Mouse (Mus musculus): ENCODE results near the gene Jmjd6. TPM values are rescaled to one million over a fixed set of nuclear protein-coding genes. Genes with fewer than 3 reads are reported as not detected.
"Not testable (repeated sequence)": the region's sequence is repeated elsewhere in the genome, so short reads cannot be mapped to it uniquely, and the experiment has no call there.

The Jmjd6 gene
- polyA plus RNA-seq, 1 experiment from 2014 or later: 86.2 TPM

DNA sequence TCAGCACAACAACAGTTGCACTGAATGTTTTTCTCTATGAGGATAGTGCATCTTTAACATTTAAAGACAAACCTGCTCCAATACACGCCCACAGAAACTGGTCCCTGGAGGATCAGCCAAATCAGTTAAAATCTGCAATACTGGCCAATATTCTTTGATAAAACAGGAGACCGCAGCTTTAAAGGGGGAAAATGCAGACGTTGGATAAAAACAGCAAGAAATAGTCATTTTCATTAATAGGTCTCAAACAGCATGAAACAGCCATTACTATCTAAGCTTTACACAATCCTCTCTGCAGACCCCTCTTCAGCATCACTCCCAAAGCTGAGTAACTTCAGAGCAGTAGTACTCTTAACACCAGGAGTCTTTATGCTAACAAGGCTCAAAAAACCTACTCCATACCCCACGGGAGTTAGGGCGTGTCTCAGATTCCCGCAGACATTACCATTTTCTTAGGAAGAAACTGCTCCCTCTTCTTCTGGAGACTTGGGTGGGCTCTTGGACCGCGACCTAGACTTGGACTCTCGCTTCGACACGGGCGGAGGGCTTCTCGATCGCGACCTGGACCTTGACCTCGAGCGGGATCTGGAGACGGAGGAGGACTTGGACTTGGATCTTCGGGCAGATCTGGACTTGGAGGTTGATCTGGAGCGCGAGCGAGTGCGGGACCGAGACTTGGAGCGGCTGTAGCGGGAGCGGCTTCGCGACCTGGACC lies 8.5 kb upstream of the Jmjd6 start:
- WGBS: 1% methylated on average over 29 of the region's 29 CpGs
- peaks cover 21% of the 10 kb centered on the region for H3K4me1 ChIP-seq (replicated peaks)
- H3K9me3 ChIP-seq: no peaks in the 10 kb centered on the region
- peak overlapping the region; percentile 97 for H3K4me3 ChIP-seq (replicated peaks)
- peak overlapping the region; percentile 99 for H3K9ac ChIP-seq (replicated peaks)
- no peak for ATAC-seq (ENCODE audit: insufficient number of reproducible peaks, insufficient read depth, low FRiP score, low TSS enrichment, low read depth)
- no peaks in the 10 kb centered on the region for H3K27me3 ChIP-seq
- H3K36me3 ChIP-seq: peaks cover 53% of the 10 kb centered on the region
- peak overlapping the region; percentile 99 for H3K27ac ChIP-seq
- H3K4me2 ChIP-seq: peak overlapping the region; percentile 93

GRCm38 (mm10) chr11:116850833-116851477 lies 7.7 kb upstream of the Jmjd6 start:
- peak overlapping the region; percentile 97 for H3K4me3 ChIP-seq (replicated peaks)
- H3K4me1 ChIP-seq (replicated peaks): peaks cover 21% of the 10 kb centered on the region
- peak overlapping the region; percentile 99 for H3K9ac ChIP-seq (replicated peaks)
- H3K27me3 ChIP-seq: no peaks in the 10 kb centered on the region
- peak overlapping the region; percentile 93 for H3K4me2 ChIP-seq
- H3K9me3 ChIP-seq: no peaks in the 10 kb centered on the region
- H3K27ac ChIP-seq: 0 out of 2 replicates have a peak overlapping the region, but pooled peaks have one; percentile 99
- 42% methylated on average over 6 of the region's 6 CpGs for WGBS
- ATAC-seq (ENCODE audit: insufficient number of reproducible peaks, insufficient read depth, low FRiP score, low TSS enrichment, low read depth): no peak
- peaks cover 56% of the 10 kb centered on the region for H3K36me3 ChIP-seq

DNA sequence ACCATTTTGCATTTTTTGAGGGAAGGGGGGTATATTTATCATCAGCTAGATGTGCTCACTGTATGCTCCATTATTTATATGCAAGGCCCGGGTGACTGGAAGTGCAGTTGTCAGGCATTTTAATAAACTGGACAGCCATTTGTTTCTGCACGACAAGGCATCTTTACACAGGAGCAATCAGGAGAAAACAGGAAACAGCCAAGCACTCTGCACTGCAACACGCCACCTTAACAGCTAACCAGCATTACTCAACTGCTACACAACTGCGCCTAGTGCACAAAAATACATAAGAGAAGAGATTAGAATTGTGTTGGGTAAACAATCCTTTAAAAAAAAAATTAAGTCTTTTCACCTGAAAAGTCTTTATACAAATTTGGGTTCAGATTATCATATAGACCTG lies 6.8 kb upstream of the Jmjd6 start:
- ATAC-seq (ENCODE audit: insufficient number of reproducible peaks, insufficient read depth, low FRiP score, low TSS enrichment, low read depth): no peak
- Histone ChIP-seq H3K4me3 (replicated peaks) (peak overlapping the region; percentile 97), H3K4me1 (replicated peaks) (peaks cover 21% of the 10 kb centered on the region), H3K36me3 (peaks cover 57% of the 10 kb centered on the region), H3K9me3 (no peaks in the 10 kb centered on the region), H3K9ac (replicated peaks) (no peak overlapping the region), H3K27ac (no peak overlapping the region), H3K4me2 (peak overlapping the region; percentile 93), H3K27me3 (no peaks in the 10 kb centered on the region)
- 70% methylated on average over 4 of the region's 4 CpGs for WGBS

- peaks cover 57% of the 10 kb centered on the region for H3K36me3 ChIP-seq
Measured at GRCm38 (mm10) chr11:116849587-116849986, 6.3 kb upstream of the Jmjd6 start.

DNA sequence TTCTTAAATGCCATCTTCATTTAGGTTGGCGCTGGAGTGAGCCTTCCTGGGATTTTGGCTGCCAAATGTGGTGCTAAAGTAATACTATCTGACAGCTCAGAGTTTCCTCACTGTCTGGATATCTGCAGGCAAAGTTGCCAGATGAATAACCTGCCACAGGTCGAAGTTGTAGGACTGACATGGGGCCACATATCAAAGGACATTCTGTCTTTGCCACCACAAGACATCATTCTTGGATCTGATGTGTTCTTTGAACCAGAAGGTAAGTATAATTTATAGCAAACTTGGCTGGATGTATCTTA lies 5.6 kb upstream of the Jmjd6 start:
- not testable (repeated sequence) for ATAC-seq (ENCODE audit: insufficient number of reproducible peaks, insufficient read depth, low FRiP score, low TSS enrichment, low read depth); H3K4me3 ChIP-seq (replicated peaks); H3K9ac ChIP-seq (replicated peaks); H3K27me3 ChIP-seq; H3K27ac ChIP-seq; H3K9me3 ChIP-seq; H3K4me2 ChIP-seq
- Histone ChIP-seq H3K36me3 (peaks cover 57% of the 10 kb centered on the region), H3K4me1 (replicated peaks) (peaks cover 19% of the 10 kb centered on the region)
- WGBS: 81% methylated on average over 2 of the region's 2 CpGs

More at GRCm38 (mm10) chr11:116849587-116849986, 6.3 kb upstream of the Jmjd6 start:
- H3K4me2 ChIP-seq: no peak overlapping the region
- no peaks in the 10 kb centered on the region for H3K9me3 ChIP-seq
- H3K27ac ChIP-seq: no peak overlapping the region
- ATAC-seq (ENCODE audit: insufficient number of reproducible peaks, insufficient read depth, low FRiP score, low TSS enrichment, low read depth): no peak
- no peak overlapping the region for H3K4me3 ChIP-seq (replicated peaks)
- peaks cover 17% of the 10 kb centered on the region for H3K4me1 ChIP-seq (replicated peaks)
- H3K27me3 ChIP-seq: no peaks in the 10 kb centered on the region
- no peak overlapping the region for H3K9ac ChIP-seq (replicated peaks)

- Histone ChIP-seq H3K27ac (no peak overlapping the region; the same call in 1 of the 2 replicates), H3K4me3 (replicated peaks) (no peak overlapping the region), H3K9ac (replicated peaks) (no peak overlapping the region), H3K4me2 (no peak overlapping the region), H3K4me1 (replicated peaks) (peaks cover 19% of the 10 kb centered on the region), H3K27me3 (no peaks in the 10 kb centered on the region), H3K9me3 (no peaks in the 10 kb centered on the region), H3K36me3 (peaks cover 57% of the 10 kb centered on the region)
- ATAC-seq (ENCODE audit: insufficient number of reproducible peaks, insufficient read depth, low FRiP score, low TSS enrichment, low read depth): no peak
- WGBS: 85% methylated on average over 5 of the region's 5 CpGs
Measured at GRCm38 (mm10) chr11:116848086-116848876, 5.0 kb upstream of the Jmjd6 start.

DNA sequence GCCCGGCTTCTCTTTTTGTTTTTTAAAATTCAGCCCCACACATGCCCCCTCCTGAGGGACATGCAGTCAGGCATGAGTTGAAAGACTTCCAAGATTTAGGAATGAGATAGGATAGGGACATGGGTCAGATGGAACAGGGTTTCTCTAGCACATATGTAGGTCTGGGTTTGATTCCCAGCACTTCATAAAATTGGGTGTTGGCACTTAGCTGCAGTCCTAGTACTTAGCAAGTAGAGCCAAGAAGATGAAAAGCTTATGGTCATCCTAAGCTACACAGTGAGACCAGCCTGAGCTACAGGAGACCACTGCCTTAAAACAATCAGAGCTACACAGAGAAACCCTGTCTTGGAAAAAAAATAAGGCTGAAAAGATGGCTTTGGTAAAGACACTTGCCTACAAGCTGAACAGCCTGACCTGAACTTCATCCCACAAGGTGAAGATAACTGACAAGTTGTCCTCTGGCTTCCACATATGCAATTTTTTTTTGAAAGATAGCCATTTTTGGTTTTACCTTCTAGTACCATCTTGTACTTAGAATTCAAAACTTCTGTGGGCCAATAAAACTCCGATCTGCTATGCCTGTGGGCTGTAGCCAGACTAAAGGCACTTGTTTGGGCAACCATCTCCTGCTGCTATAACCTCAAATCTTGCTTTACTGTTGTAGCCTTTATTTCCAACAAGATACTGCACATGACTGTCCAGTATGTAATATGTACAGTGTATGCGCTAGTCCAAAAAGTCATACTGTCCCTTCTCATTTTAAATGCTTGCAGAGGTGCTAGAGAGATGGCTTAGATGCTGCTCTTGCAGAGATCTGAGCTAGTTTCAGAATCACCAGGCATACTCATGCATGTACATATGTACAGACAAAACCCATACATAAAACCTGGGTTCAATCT lies 4.2 kb upstream of the Jmjd6 start:
- Histone ChIP-seq H3K27ac (no peak overlapping the region; the same call in 1 of the 2 replicates), H3K4me2 (no peak overlapping the region), H3K9ac (replicated peaks) (no peak overlapping the region), H3K4me1 (replicated peaks) (peaks cover 19% of the 10 kb centered on the region), H3K27me3 (no peaks in the 10 kb centered on the region), H3K36me3 (peaks cover 57% of the 10 kb centered on the region), H3K9me3 (no peaks in the 10 kb centered on the region), H3K4me3 (replicated peaks) (no peak overlapping the region)
- no peak for ATAC-seq (ENCODE audit: insufficient number of reproducible peaks, insufficient read depth, low FRiP score, low TSS enrichment, low read depth)
- 83% methylated on average over 3 of the region's 3 CpGs for WGBS

DNA sequence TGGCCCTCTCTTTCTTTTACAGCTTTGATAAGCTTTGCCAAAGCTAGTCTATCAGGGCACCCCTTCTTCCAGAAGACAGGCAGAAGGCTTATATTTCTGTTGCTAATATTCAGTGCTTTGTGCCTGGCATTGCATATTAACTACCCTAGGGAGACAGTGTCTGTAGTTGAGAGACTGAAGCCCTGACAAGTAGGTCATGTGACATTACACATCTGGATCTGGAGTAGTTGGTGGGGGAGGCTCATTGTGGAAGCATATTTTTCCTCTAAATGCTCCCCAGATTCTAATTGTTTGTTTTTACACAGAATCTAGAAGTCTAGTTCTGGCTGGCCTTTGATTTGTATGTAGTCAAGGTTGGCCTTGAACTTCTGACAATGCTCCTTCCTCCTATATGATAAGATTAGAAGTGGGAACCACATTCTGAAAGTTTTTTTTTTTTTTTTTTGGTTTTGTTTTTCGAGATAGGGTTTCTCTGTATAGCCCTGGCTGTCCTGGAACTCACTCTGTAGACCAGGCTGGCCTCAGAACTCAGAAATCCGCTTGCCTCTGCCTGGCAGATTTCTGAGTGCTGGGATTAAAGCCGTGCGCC lies 3.4 kb upstream of the Jmjd6 start:
- Histone ChIP-seq H3K27me3 (no peaks in the 10 kb centered on the region), H3K27ac (no peak overlapping the region), H3K4me1 (replicated peaks) (peaks cover 20% of the 10 kb centered on the region), H3K4me2 (no peak overlapping the region), H3K9me3 (no peaks in the 10 kb centered on the region), H3K36me3 (peaks cover 53% of the 10 kb centered on the region), H3K4me3 (replicated peaks) (no peak overlapping the region), H3K9ac (replicated peaks) (no peak overlapping the region)
- WGBS: 80% methylated on average over 4 of the region's 4 CpGs
- no peak for ATAC-seq (ENCODE audit: insufficient number of reproducible peaks, insufficient read depth, low FRiP score, low TSS enrichment, low read depth)

GRCm38 (mm10) chr11:116842531-116843260 lies 553 bp downstream of the Jmjd6 start:
- peak overlapping the region; percentile 86 for H3K9ac ChIP-seq (replicated peaks)
- WGBS: under 1% methylated on average over 73 of the region's 73 CpGs
- peak; percentile 29 for ATAC-seq (ENCODE audit: insufficient number of reproducible peaks, insufficient read depth, low FRiP score, low TSS enrichment, low read depth)

GRCm38 (mm10) chr11:116840748-116841147 lies 2.5 kb downstream of the Jmjd6 start:
- peaks cover 59% of the 10 kb centered on the region for H3K36me3 ChIP-seq
- H3K4me3 ChIP-seq (replicated peaks): peak overlapping the region; percentile 80
- H3K9ac ChIP-seq (replicated peaks): peak overlapping the region; percentile 24; the same call in 1 of the 2 replicates
- peak overlapping the region; percentile 86 for H3K4me2 ChIP-seq
- peaks cover 32% of the 10 kb centered on the region for H3K4me1 ChIP-seq (replicated peaks)
- ATAC-seq (ENCODE audit: insufficient number of reproducible peaks, insufficient read depth, low FRiP score, low TSS enrichment, low read depth): no peak
- no peak overlapping the region for H3K27ac ChIP-seq
- 77% methylated on average over 4 of the region's 4 CpGs for WGBS
- H3K27me3 ChIP-seq: no peaks in the 10 kb centered on the region
- H3K9me3 ChIP-seq: no peaks in the 10 kb centered on the region

More at GRCm38 (mm10) chr11:116842531-116843260, 553 bp downstream of the Jmjd6 start:
- Histone ChIP-seq H3K27me3 (no peaks in the 10 kb centered on the region), H3K27ac (peak overlapping the region; percentile 98), H3K36me3 (peaks cover 53% of the 10 kb centered on the region), H3K4me3 (replicated peaks) (peak overlapping the region; percentile 80), H3K4me2 (peak overlapping the region; percentile 86), H3K9me3 (no peaks in the 10 kb centered on the region), H3K4me1 (replicated peaks) (peaks cover 32% of the 10 kb centered on the region)
